Comparison of ENCODE assay signal across 29 mouse cellular contexts in genomic region chr13:20270148-20270547, GRCm38 (mm10).
A peak's percentile ranks its signal among the peaks of the same experiment; 100 is the strongest.
DNase-seq lines count a peak whose midpoint lies in the region; ATAC-seq lines count a peak whose summit lies in the region.
"Had no signal": no experiment of that assay in that cellular context is flagged by ENCODE, and none has a peak within 500 bp of the region (broad histone marks: within the 10 kb centered on the region; RNA-seq: fewer than 3 reads in every experiment).

No protein-coding gene starts in this region.

- H3K27ac ChIP-seq in forebrain, embryonic 13.5 days: no peak overlapping the region
- no peak overlapping the region for H3K27ac ChIP-seq in forebrain, embryonic 10.5 days
- H3K27ac ChIP-seq in kidney, embryonic 14.5 days (ENCODE audit: low read depth, low read length): no peak overlapping the region
- H3K27ac ChIP-seq: embryonic facial prominence, embryonic 13.5 days; heart, adult 2 months; heart, embryonic 13.5 days; hindbrain, embryonic 14.5 days; liver, embryonic 12.5 days; macrophage; midbrain, embryonic 13.5 days; neural tube, embryonic 13.5 days had no signal

- H3K9ac ChIP-seq in forebrain, embryonic 13.5 days: no peak overlapping the region
- no peak overlapping the region for H3K9ac ChIP-seq in kidney, embryonic 14.5 days (ENCODE audit: low read depth, low read length)
- H3K9ac ChIP-seq: embryonic facial prominence, embryonic 13.5 days; heart, embryonic 13.5 days; hindbrain, embryonic 14.5 days; liver, embryonic 12.5 days; midbrain, embryonic 13.5 days; neural tube, embryonic 13.5 days had no signal

- H3K36me3 ChIP-seq in forebrain, embryonic 13.5 days (ENCODE audit: poor library complexity, severe bottlenecking): no peaks in the 10 kb centered on the region
- H3K36me3 ChIP-seq in forebrain, embryonic 10.5 days (replicated peaks): no peaks in the 10 kb centered on the region
- no peaks in the 10 kb centered on the region for H3K36me3 ChIP-seq in kidney, embryonic 14.5 days (ENCODE audit: control insufficient read depth, insufficient read depth, low read length)
- H3K36me3 ChIP-seq: embryonic facial prominence, embryonic 13.5 days; G1E; heart, embryonic 13.5 days; liver, embryonic 12.5 days; midbrain, embryonic 13.5 days; neural tube, embryonic 13.5 days had no signal

- WGBS in forebrain, embryonic 13.5 days: 56% methylated on average over 6 of the region's 6 CpGs
- WGBS in forebrain, embryonic 10.5 days: 78% methylated on average over 6 of the region's 6 CpGs
- 78% methylated on average over 6 of the region's 6 CpGs for WGBS in kidney, embryonic 14.5 days

- ATAC-seq in forebrain, embryonic 13.5 days: peak; percentile 80; the same call in 1 of the 2 replicates
- no peak for ATAC-seq in kidney, embryonic 14.5 days (ENCODE audit: low FRiP score, low TSS enrichment)
- ATAC-seq: intestine, postnatal 0 days; liver, embryonic 12.5 days; midbrain, embryonic 13.5 days had no signal

- 0 out of 2 replicates have a peak, but pooled peaks cover 4% of the 10 kb centered on the region for H3K4me1 ChIP-seq in forebrain, embryonic 13.5 days
- no peaks in the 10 kb centered on the region for H3K4me1 ChIP-seq in forebrain, embryonic 10.5 days
- H3K4me1 ChIP-seq in kidney, embryonic 14.5 days (ENCODE audit: control insufficient read depth, insufficient read depth, low read length): no peaks in the 10 kb centered on the region
- H3K4me1 ChIP-seq: embryonic facial prominence, embryonic 13.5 days; heart, embryonic 13.5 days; liver, embryonic 12.5 days; midbrain, embryonic 13.5 days; neural tube, embryonic 13.5 days had no signal

- H3K4me3 ChIP-seq in forebrain, embryonic 13.5 days: no peak overlapping the region
- H3K4me3 ChIP-seq in forebrain, embryonic 10.5 days: no peak overlapping the region
- H3K4me3 ChIP-seq in kidney, embryonic 14.5 days (ENCODE audit: low read length): no peak overlapping the region
- H3K4me3 ChIP-seq: embryonic facial prominence, embryonic 13.5 days; heart, adult 2 months; heart, embryonic 13.5 days; liver, embryonic 12.5 days; midbrain, embryonic 13.5 days; neural tube, embryonic 13.5 days had no signal

- H3K9me3 ChIP-seq in forebrain, embryonic 13.5 days (replicated peaks): no peaks in the 10 kb centered on the region
- H3K9me3 ChIP-seq in forebrain, embryonic 10.5 days: no peaks in the 10 kb centered on the region
- no peaks in the 10 kb centered on the region for H3K9me3 ChIP-seq in kidney, embryonic 14.5 days (ENCODE audit: control insufficient read depth, low read length)
- H3K9me3 ChIP-seq: embryonic facial prominence, embryonic 13.5 days; G1E; heart, embryonic 13.5 days; liver, embryonic 12.5 days; midbrain, embryonic 13.5 days; neural tube, embryonic 13.5 days had no signal

- H3K4me2 ChIP-seq in forebrain, embryonic 13.5 days: no peak overlapping the region
- no peak overlapping the region for H3K4me2 ChIP-seq in kidney, embryonic 14.5 days (replicated peaks; ENCODE audit: low read depth, low read length)
- H3K4me2 ChIP-seq: embryonic facial prominence, embryonic 13.5 days; heart, embryonic 13.5 days; hindbrain, embryonic 14.5 days; liver, embryonic 12.5 days; midbrain, embryonic 13.5 days; neural tube, embryonic 13.5 days had no signal

- DNase-seq in forebrain, embryonic 10.5 days (ENCODE audit: extremely low spot score, low spot score): no peak
- DNase-seq in layer of hippocampus, adult 18-20 months (ENCODE audit: low spot score in 2 of 2): peak; percentile 9 to 41
- no peak for DNase-seq in layer of hippocampus, adult 8-10 months (ENCODE audit: low spot score in 2 of 2)
- DNase-seq in right cerebral cortex, postnatal 10 days (ENCODE audit: low spot score in 2 of 2): peak; percentile 45 to 57
- DNase-seq in right cerebral cortex, adult 2 months (ENCODE audit: low spot score in 2 of 2): no peak
- DNase-seq: adrenal gland, adult 8-10 months; cerebellum, adult 11-12 months; cerebellum, postnatal 10 days; gastrocnemius, postnatal 36 days; heart, adult 2 months; heart, postnatal 10 days; kidney, adult 9 months; kidney, postnatal 14 days; layer of hippocampus, postnatal 36 days; left cerebral cortex, postnatal 4 days; lung, adult 2 months; right cerebral cortex, postnatal 14 days; thymus, postnatal 14 days had no signal

- H3K27me3 ChIP-seq in forebrain, embryonic 13.5 days: no peaks in the 10 kb centered on the region
- H3K27me3 ChIP-seq in forebrain, embryonic 10.5 days (ENCODE audit: poor library complexity, severe bottlenecking): no peaks in the 10 kb centered on the region
- H3K27me3 ChIP-seq in kidney, embryonic 14.5 days (ENCODE audit: control insufficient read depth, insufficient read depth, low read length): no peaks in the 10 kb centered on the region
- H3K27me3 ChIP-seq: embryonic facial prominence, embryonic 13.5 days; heart, embryonic 13.5 days; liver, embryonic 12.5 days; midbrain, embryonic 13.5 days; neural tube, embryonic 13.5 days had no signal

Comparison
In these comparisons a context has a peak if more than half of its experiments do, and no peak if none do; other contexts are left out.
1. DNase-seq: peak in layer of hippocampus, adult 18-20 months (2 of 2) and right cerebral cortex, postnatal 10 days (2 of 2); none in forebrain, embryonic 10.5 days (single experiment), layer of hippocampus, adult 8-10 months (0 of 2) and right cerebral cortex, adult 2 months (0 of 2).